Mouse (Mus musculus) lung, postnatal 25 days (tissue): ENCODE measurements around the gene Cd79b.
A peak's percentile ranks its signal among the peaks of the same experiment; 100 is the strongest.
"Not testable (repeated sequence)": the region's sequence is repeated elsewhere in the genome, so short reads cannot be mapped to it uniquely, and the experiment has no call there.

Experiments
- DNase-seq: peaks from one replicate; pipeline ENCODE4 v3.0.0; 2022; ENCODE audit warnings: low spot score

The Cd79b gene

GRCm38 (mm10) chr11:106314333-106314812 is at the start of gene Cd79b:
Cd79b (minus strand) TSS chr11:106314762.
- DNase-seq, result peak; percentile 51

- DNase-seq, result no peak
Observed at GRCm38 (mm10) chr11:106359350-106359749, 44.8 kb upstream of the Cd79b start.

GRCm38 (mm10) chr11:106355382-106356128 is 41.0 kb upstream of the Cd79b start:
- DNase-seq, result peak; percentile 24

GRCm38 (mm10) chr11:106354181-106354580 is 39.6 kb upstream of the Cd79b start:
- DNase-seq, result no peak

- no peak for DNase-seq
Observed at GRCm38 (mm10) chr11:106353188-106353587, 38.6 kb upstream of the Cd79b start, which contains the start of gene Scn4a. Scn4a (minus strand) TSS chr11:106353288.

GRCm38 (mm10) chr11:106351941-106352340 is 37.4 kb upstream of the Cd79b start:
- no peak for DNase-seq

- DNase-seq, result no peak
Observed at GRCm38 (mm10) chr11:106351253-106351652, 36.7 kb upstream of the Cd79b start.

- DNase-seq, result no peak
Observed at GRCm38 (mm10) chr11:106350853-106351252, 36.3 kb upstream of the Cd79b start.

- no peak for DNase-seq
Observed at GRCm38 (mm10) chr11:106349772-106350171, 35.2 kb upstream of the Cd79b start.

GRCm38 (mm10) chr11:106344910-106345309 is 30.3 kb upstream of the Cd79b start:
- no peak for DNase-seq

GRCm38 (mm10) chr11:106340990-106341520 is 26.5 kb upstream of the Cd79b start:
- no peak for DNase-seq

GRCm38 (mm10) chr11:106339323-106339722 is 24.8 kb upstream of the Cd79b start:
- DNase-seq, result not testable (repeated sequence)

GRCm38 (mm10) chr11:106338870-106339269 is 24.3 kb upstream of the Cd79b start:
- DNase-seq, result no peak

GRCm38 (mm10) chr11:106338029-106338428 is 23.5 kb upstream of the Cd79b start:
- no peak for DNase-seq

- no peak for DNase-seq
Observed at GRCm38 (mm10) chr11:106334066-106334465, 19.5 kb upstream of the Cd79b start.

- no peak for DNase-seq
Observed at GRCm38 (mm10) chr11:106332458-106332857, 17.9 kb upstream of the Cd79b start.

- DNase-seq, result peak; percentile 64
Observed at GRCm38 (mm10) chr11:106329682-106330081, 15.1 kb upstream of the Cd79b start.

GRCm38 (mm10) chr11:106329128-106329527 is 14.6 kb upstream of the Cd79b start:
- DNase-seq, result no peak

- DNase-seq, result no peak
Observed at GRCm38 (mm10) chr11:106328521-106328920, 14.0 kb upstream of the Cd79b start.

GRCm38 (mm10) chr11:106326475-106326874 is 11.9 kb upstream of the Cd79b start:
- DNase-seq, result no peak

- DNase-seq, result peak; percentile 69
Observed at GRCm38 (mm10) chr11:106325566-106326206, 11.1 kb upstream of the Cd79b start.

GRCm38 (mm10) chr11:106324858-106325257 is 10.3 kb upstream of the Cd79b start:
- DNase-seq, result peak; percentile 42
